Mouse (Mus musculus): ENCODE results near the gene Sar1a.

GRCm38 (mm10) chr10:61734377-61734776, 54.3 kb downstream of the Sar1a start:
- TF ChIP-seq CTCF (IDR thresholded peaks at IDR 0.05; ENCODE audit: borderline replicate concordance, control insufficient read depth, extremely low read depth, insufficient read depth, low read length, poor library complexity) (peak; percentile 67; the same call in 1 of the 2 replicates), POLR2A (IDR thresholded peaks at IDR 0.05; ENCODE audit: control insufficient read depth, extremely low read depth, insufficient read depth, low read length, poor library complexity) (no peak)
